Mouse (Mus musculus) intestine, postnatal 0 days (tissue): ENCODE data around the gene Rapgefl1. TPM values are rescaled to one million over a fixed set of nuclear protein-coding genes. Genes with fewer than 3 reads are reported as not detected.
A peak's percentile ranks its signal among the peaks of the same experiment; 100 is the strongest.

ENCODE experiments used
- ATAC-seq: fragments of 200-750 bp; cut with Nextera tagmentation; 2 replicates; pipeline ENCODE4 v1.8.0; 2017; ENCODE audit warnings: mild to moderate bottlenecking, moderate TSS enrichment, moderate library complexity
- H3K27ac ChIP-seq: fragments of 300-500 bp; sonication (generic); 2 replicates; pipeline ENCODE4 v1.5.1; 2014; ENCODE audit warnings: mild to moderate bottlenecking, low read depth, low read length, moderate library complexity
- H3K27me3 ChIP-seq: fragments of 300-500 bp; sonication (generic); replicated peaks from 2 replicates; pipeline ENCODE4 v1.6.1; 2014; ENCODE audit warnings: low read length, mixed read lengths; ENCODE audit not compliant: control insufficient read depth, insufficient read depth
- H3K36me3 ChIP-seq: fragments of 300-500 bp; sonication (generic); 2 replicates; pipeline ENCODE4 v1.6.1; 2014; ENCODE audit warnings: mild to moderate bottlenecking, moderate library complexity; ENCODE audit not compliant: control insufficient read depth, insufficient read depth
- H3K4me1 ChIP-seq: fragments of 300-500 bp; sonication (generic); replicated peaks from 2 replicates; pipeline ENCODE4 v1.6.1; 2014; ENCODE audit warnings: antibody characterized with exemption, low read length, mixed read lengths; ENCODE audit not compliant: control insufficient read depth, insufficient read depth
- H3K4me2 ChIP-seq: fragments of 300-500 bp; sonication (generic); replicated peaks from 2 replicates; pipeline ENCODE4 v1.6.1; 2014; ENCODE audit warnings: low read depth, mild to moderate bottlenecking, moderate library complexity
- H3K4me3 ChIP-seq: fragments of 300-500 bp; sonication (generic); 2 replicates; pipeline ENCODE4 v1.5.1; 2014; ENCODE audit warnings: low read depth, low read length
- H3K9ac ChIP-seq: fragments of 300-500 bp; sonication (generic); 2 replicates; pipeline ENCODE4 v1.6.1; 2014; ENCODE audit warnings: mild to moderate bottlenecking, low read depth, low read length
- H3K9me3 ChIP-seq: fragments of 300-500 bp; sonication (generic); 2 replicates; pipeline ENCODE4 v1.6.1; 2016; ENCODE audit warnings: mixed run types; ENCODE audit not compliant: control insufficient read depth
- CTCF ChIP-seq: sonication (generic); IDR thresholded peaks from 2 replicates; pipeline ENCODE4 v1.5.1; 2016; ENCODE audit warnings: low read depth, mild to moderate bottlenecking, control low read depth, antibody characterized with exemption, moderate library complexity
- WGBS: fragments of 180-500 bp; shearing (Covaris S2); extraction: QIAGEN DNeasy Blood & Tissue Kit; methylation state at CpG from one replicate; pipeline ENCODE4 v1.1.7; 2014; 5-methylcytosine and 5-hydroxymethylcytosine counted together
- polyA plus RNA-seq: library from polyadenylated mRNA; unstranded; fragments of >200 nt; fragmentation: Nextera tagmentation; extraction: Ambion mirVana; gene quantifications from 2 replicates; pipeline ENCODE4 v1.2.1, GENCODE M21; 2015

The Rapgefl1 gene
- polyA plus RNA-seq, 1 experiment from 2014 or later, result 0.69 TPM

DNA sequence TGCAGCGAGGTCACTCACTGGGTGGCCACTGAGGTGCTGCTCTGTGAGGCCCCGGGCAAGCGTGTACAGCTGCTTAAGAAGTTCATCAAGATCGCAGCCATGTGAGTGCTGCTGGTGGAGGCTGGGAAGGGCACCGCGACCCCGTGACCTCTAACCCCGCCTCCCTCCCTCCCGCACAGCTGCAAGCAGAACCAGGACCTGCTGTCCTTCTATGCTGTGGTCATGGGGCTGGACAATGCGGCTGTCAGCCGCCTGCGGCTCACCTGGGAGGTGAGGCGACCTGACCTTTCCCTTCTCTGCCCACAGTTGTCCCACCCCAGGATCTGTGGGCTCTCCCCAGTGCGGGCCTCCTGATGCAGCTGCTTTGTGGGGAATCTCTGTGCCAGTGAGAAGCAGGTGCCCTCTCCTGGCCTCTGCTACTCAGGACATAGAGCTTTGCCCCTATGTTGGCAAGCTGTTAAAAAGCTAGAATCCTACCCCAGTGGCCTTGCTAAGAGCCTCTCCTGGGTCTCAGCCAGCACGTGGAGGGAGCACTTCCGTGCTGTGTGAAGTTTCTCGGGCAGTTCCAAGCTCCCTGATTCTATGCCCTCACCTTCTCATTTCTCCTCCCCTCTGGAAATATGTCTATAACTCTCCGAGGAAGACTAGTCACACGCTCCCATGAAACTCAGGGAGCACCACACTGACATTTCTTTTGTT is 12.8 kb downstream of the Rapgefl1 start:
- H3K27me3 ChIP-seq, result no peaks in the 10 kb centered on the region
- 31% methylated on average over 19 of the region's 19 CpGs for WGBS
- no peak for ATAC-seq
- H3K4me3 ChIP-seq, result no peak overlapping the region
- 0 out of 2 replicates have a peak, but pooled peaks cover 2% of the 10 kb centered on the region for H3K4me1 ChIP-seq
- no peak; the same call in 1 of the 2 replicates for TF ChIP-seq CTCF
- no peak overlapping the region for H3K27ac ChIP-seq
- H3K9ac ChIP-seq, result no peak overlapping the region
- no peak overlapping the region; the same call in 1 of the 2 replicates for H3K4me2 ChIP-seq
- no peaks in the 10 kb centered on the region for H3K36me3 ChIP-seq
- no peaks in the 10 kb centered on the region for H3K9me3 ChIP-seq

DNA sequence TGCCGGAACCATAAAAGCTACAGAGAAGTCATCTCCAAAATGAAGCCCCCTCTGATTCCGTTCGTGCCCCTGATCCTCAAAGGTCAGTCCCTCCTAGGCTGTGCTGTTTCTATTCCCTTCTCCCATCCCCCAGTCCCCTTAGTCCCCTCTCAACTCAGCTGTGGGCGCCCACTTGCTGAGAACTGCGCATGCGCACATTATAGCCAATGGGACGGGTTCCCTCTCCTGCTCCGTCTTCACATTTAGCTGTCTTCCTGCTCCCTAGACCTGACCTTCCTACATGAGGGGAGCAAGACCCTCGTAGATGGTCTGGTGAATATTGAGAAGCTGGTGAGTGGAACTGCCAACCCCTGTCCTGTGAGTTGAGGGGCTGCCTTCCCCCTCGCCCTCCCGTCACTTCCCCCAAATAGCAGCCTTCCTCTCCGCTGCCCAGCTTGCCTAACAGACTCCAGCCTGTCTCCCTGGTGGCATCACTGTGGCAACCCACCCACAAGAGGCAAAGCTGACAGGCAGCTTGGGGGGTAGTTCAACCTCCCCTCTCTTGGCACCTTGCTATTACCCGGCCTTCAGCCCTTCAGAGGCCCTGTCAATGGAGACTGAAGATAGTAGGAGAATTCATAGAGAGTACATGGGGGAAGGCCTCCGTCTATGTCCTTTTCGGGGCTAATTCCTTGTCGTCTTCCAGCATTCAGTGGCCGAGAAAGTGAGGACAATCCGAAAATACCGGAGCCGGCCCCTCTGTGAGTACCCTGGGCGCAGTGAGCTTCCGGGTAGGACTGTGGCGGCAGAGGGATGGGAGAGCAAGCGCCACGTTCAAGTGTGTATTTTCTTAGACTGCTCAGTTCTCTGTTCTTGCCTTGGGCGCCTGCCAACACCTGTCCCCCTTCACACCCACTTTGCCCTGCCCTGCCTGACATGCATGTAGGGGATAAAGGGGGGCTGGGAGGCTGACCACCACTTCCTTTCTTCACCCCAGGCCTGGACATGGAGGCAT is 13.8 kb downstream of the Rapgefl1 start:
- no peak overlapping the region for H3K27ac ChIP-seq
- 79% methylated on average over 26 of the region's 26 CpGs for WGBS
- no peak overlapping the region for H3K4me3 ChIP-seq
- H3K9ac ChIP-seq, result no peak overlapping the region
- H3K36me3 ChIP-seq, result no peaks in the 10 kb centered on the region
- no peaks in the 10 kb centered on the region for H3K27me3 ChIP-seq
- 0 out of 2 replicates have a peak, but pooled peaks cover 2% of the 10 kb centered on the region for H3K4me1 ChIP-seq
- no peak overlapping the region for H3K4me2 ChIP-seq
- no peak for ATAC-seq
- H3K9me3 ChIP-seq, result no peaks in the 10 kb centered on the region
- no peak for TF ChIP-seq CTCF

DNA sequence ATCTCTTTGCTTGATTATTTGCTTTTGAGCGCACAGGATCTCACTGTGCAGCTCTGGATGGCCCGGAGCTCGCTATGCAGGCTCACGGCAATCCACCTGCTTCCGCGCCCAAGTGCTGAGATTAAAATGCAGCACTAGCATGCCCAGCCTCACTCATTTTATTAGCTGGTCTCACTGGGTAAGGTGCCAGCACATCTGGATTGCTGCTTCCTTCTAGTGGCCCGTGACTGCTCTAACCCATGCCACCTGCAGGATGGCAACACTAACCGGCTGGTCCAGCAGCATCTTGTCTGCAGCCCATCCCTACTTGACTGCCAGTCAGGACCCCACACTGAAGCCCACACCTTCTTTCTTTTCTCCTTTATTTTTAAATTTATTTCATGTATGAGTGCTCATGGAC is 17.5 kb downstream of the Rapgefl1 start:
- no peak for TF ChIP-seq CTCF
- H3K9me3 ChIP-seq, result no peaks in the 10 kb centered on the region
- H3K4me3 ChIP-seq, result no peak overlapping the region
- no peak overlapping the region for H3K4me2 ChIP-seq
- 84% methylated on average over 8 of the region's 8 CpGs for whole genome bisulfite sequencing
- no peaks in the 10 kb centered on the region for H3K36me3 ChIP-seq
- 0 out of 2 replicates have a peak, but pooled peaks cover 2% of the 10 kb centered on the region for H3K4me1 ChIP-seq
- no peak for ATAC-seq
- no peaks in the 10 kb centered on the region for H3K27me3 ChIP-seq
- H3K9ac ChIP-seq, result no peak overlapping the region
- H3K27ac ChIP-seq, result no peak overlapping the region

DNA sequence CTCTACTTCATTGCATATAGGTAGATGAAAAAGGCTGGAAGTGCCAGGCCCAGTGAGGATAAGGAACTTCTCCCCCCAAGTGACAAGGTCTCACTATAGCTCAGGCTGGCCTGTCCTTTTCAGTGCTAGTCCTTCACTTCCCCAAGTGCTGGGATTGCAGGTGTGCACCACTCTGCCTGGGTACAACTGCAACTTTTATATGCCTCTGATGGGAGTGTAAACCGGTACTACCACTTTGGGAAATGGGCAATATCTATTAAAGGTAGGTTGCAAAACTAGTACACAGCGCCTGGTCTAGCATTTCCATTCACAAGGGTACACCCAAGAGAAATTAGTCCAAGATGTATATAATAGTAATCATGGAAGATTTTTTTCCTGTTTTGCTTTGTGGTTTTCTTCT is 18.1 kb downstream of the Rapgefl1 start:
- WGBS, result 61% methylated on average over 2 of the region's 2 CpGs
- Histone ChIP-seq H3K27me3 (no peaks in the 10 kb centered on the region), H3K4me1 (0 out of 2 replicates have a peak, but pooled peaks cover 2% of the 10 kb centered on the region), H3K36me3 (no peaks in the 10 kb centered on the region), H3K4me3 (no peak overlapping the region), H3K27ac (no peak overlapping the region), H3K9me3 (no peaks in the 10 kb centered on the region), H3K9ac (no peak overlapping the region), H3K4me2 (no peak overlapping the region)
- peak; percentile 28; the same call in 1 of the 2 replicates for ATAC-seq
- no peak for TF ChIP-seq CTCF

DNA sequence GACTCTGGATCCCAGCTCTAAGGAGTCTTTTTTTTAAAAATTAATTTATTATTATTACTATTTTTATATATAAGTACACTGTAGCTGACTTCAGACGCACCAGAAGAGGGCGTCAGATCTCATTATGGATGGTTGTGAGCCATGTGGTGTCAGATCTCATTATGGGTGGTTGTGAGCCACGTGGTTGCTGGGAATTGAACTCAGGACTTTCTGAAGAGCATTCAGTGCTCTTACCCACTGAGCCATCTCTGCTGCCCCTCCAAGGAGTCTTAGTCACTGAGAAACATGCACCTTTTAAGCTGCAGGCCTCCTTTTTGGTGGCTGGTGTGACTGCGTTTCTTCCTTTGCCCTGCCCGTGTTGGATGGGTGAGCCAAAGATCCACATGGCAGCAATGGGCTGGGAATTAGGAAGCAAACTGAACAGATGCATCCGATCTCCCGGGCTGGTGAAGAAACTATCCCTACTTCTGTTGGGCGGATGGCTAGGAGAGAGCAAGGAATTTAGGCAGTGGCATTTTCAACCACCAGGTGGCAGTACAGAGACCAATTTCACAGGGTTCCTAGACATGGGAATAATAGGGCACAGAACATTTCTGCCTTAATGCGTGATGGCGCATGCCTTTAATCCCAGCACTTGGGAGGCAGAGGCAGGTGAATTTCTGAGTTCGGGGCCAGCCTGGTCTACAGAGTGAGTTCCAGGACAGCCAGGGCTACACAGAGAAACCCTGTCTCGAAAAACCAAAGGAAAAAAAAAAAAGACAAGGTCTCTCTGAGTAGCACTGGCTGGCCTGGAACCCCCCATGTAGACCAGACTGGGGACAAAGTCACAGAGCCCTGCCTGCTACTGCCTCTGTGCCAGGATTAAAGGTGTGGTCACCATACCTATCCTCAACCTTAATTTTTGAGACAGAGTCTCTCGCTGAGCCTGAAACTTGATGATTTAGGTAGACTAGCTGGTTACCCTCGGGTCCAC is 22.5 kb downstream of the Rapgefl1 start:
- Histone ChIP-seq H3K9me3 (no peaks in the 10 kb centered on the region), H3K27me3 (no peaks in the 10 kb centered on the region), H3K4me3 (no peak overlapping the region), H3K4me1 (0 out of 2 replicates have a peak, but pooled peaks cover 2% of the 10 kb centered on the region), H3K4me2 (0 out of 2 replicates have a peak overlapping the region, but pooled peaks have one; percentile 9), H3K27ac (no peak overlapping the region), H3K9ac (no peak overlapping the region), H3K36me3 (no peaks in the 10 kb centered on the region)
- peak; percentile 87 for TF ChIP-seq CTCF
- peak; percentile 57 for ATAC-seq
- WGBS, result 35% methylated on average over 14 of the region's 14 CpGs
